Mouse (Mus musculus): Measurements from ENCODE around the gene Angptl6. TPM values are rescaled to one million over a fixed set of nuclear protein-coding genes. Genes with fewer than 3 reads are reported as not detected.

The Angptl6 gene
- polyA plus RNA-seq, 2 experiments = 6.8 to 8.1 TPM

GRCm38 (mm10) chr9:20861821-20862220, 17.7 kb downstream of the Angptl6 start:
- H3K9ac ChIP-seq (replicated peaks) = no peak overlapping the region
- H3K36me3 ChIP-seq (replicated peaks; ENCODE audit: control insufficient read depth, insufficient read depth, low read depth) = no peaks in the 10 kb centered on the region
- no peak overlapping the region for H3K27ac ChIP-seq
- H3K4me3 ChIP-seq (ENCODE audit: insufficient read depth in 1 of 2, low read depth in 2 of 2, low read length in 2 of 2) = no peak overlapping the region
- 8% methylated on average over 4 of the region's 4 CpGs for WGBS (ENCODE audit: insufficient replicate concordance)
- no peak for ATAC-seq (ENCODE audit: insufficient read depth)
- peaks cover 0 to 6% of the 10 kb centered on the region in 2 experiments; a peak in 2 of 4 replicates for H3K4me1 ChIP-seq (replicated peaks; ENCODE audit: control insufficient read depth in 2 of 2, insufficient read depth in 2 of 2, low read length in 1 of 2)
- no peak overlapping the region for H3K4me2 ChIP-seq (ENCODE audit: low read depth)
- H3K27me3 ChIP-seq (ENCODE audit: control insufficient read depth, insufficient read depth, low read length) = no peaks in the 10 kb centered on the region; the same call in 1 of the 2 replicates
- no peaks in the 10 kb centered on the region for H3K9me3 ChIP-seq (ENCODE audit: control insufficient read depth, low read length)
- no peak for DNase-seq (ENCODE audit: low read depth in 3 of 3, low spot score in 3 of 3)
- TF ChIP-seq EP300 (IDR thresholded peaks at IDR 0.05; ENCODE audit: low read depth) = no peak
- peak; percentile 81 for TF ChIP-seq CTCF (IDR thresholded peaks at IDR 0.05; ENCODE audit: low read depth)

DNA sequence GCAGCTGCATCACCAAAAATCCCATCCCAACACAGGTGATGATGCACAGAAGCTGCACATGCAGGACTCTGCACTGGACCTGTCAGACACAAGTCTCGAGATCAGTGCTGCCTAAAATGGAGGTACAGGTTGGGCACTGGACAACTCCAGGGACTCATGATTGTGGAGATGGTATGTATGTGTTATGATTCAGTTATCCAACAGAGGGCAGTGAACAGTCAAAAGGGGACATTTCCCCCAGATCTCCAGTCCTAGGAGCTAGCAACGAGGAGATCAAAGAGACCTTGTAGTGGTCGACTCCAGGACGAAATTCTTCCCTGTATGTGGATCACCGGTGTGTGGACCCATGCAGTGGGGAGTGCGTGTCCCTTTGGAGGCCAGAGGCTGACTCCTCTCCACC, 19.6 kb downstream of the Angptl6 start:
- Histone ChIP-seq H3K4me2 (ENCODE audit: low read depth) (no peak overlapping the region), H3K4me3 (ENCODE audit: insufficient read depth in 1 of 2, low read depth in 2 of 2, low read length in 2 of 2) (no peak overlapping the region), H3K27me3 (ENCODE audit: control insufficient read depth, insufficient read depth, low read length) (no peaks in the 10 kb centered on the region), H3K9ac (replicated peaks) (no peak overlapping the region), H3K4me1 (replicated peaks; ENCODE audit: control insufficient read depth in 2 of 2, insufficient read depth in 2 of 2, low read length in 1 of 2) (peaks cover 0 to 6% of the 10 kb centered on the region in 2 experiments; a peak in 2 of 4 replicates), H3K27ac (no peak overlapping the region), H3K9me3 (ENCODE audit: control insufficient read depth, low read length) (no peaks in the 10 kb centered on the region), H3K36me3 (replicated peaks; ENCODE audit: control insufficient read depth, insufficient read depth, low read depth) (no peaks in the 10 kb centered on the region)
- 28% methylated on average over 6 of the region's 6 CpGs for WGBS (ENCODE audit: insufficient replicate concordance)
- TF ChIP-seq EP300 (IDR thresholded peaks at IDR 0.05; ENCODE audit: low read depth) (no peak), CTCF (IDR thresholded peaks at IDR 0.05; ENCODE audit: low read depth) (peak; percentile 17; the same call in 1 of the 2 replicates)
- ATAC-seq (ENCODE audit: insufficient read depth) = no peak
- DNase-seq (ENCODE audit: low read depth in 3 of 3, low spot score in 3 of 3) = no peak

- Histone ChIP-seq H3K36me3 (replicated peaks; ENCODE audit: control insufficient read depth, insufficient read depth, low read depth) (no peaks in the 10 kb centered on the region), H3K4me1 (replicated peaks; ENCODE audit: control insufficient read depth in 2 of 2, insufficient read depth in 2 of 2, low read length in 1 of 2) (peaks cover 0 to 5% of the 10 kb centered on the region in 2 experiments; a peak in 2 of 4 replicates), H3K4me3 (ENCODE audit: insufficient read depth in 1 of 2, low read depth in 2 of 2, low read length in 2 of 2) (no peak overlapping the region), H3K9me3 (ENCODE audit: control insufficient read depth, low read length) (no peaks in the 10 kb centered on the region), H3K4me2 (ENCODE audit: low read depth) (no peak overlapping the region), H3K27ac (no peak overlapping the region), H3K9ac (replicated peaks) (no peak overlapping the region), H3K27me3 (ENCODE audit: control insufficient read depth, insufficient read depth, low read length) (no peaks in the 10 kb centered on the region)
- ATAC-seq (ENCODE audit: insufficient read depth) (no peak), DNase-seq (ENCODE audit: low read depth in 3 of 3, low spot score in 3 of 3) (peak; percentile 56 to 58 (median 57))
- WGBS (ENCODE audit: insufficient replicate concordance) = 5% methylated on average over 6 of the region's 6 CpGs
- no peak for TF ChIP-seq EP300 (IDR thresholded peaks at IDR 0.05; ENCODE audit: low read depth)
Observed at GRCm38 (mm10) chr9:20857131-20857530, 22.4 kb downstream of the Angptl6 start.

GRCm38 (mm10) chr9:20850179-20850578, 29.3 kb downstream of the Angptl6 start:
- no peak overlapping the region for H3K4me3 ChIP-seq (ENCODE audit: insufficient read depth in 1 of 2, low read depth in 2 of 2, low read length in 2 of 2)
- no peak overlapping the region for H3K9ac ChIP-seq (replicated peaks)
- ATAC-seq (ENCODE audit: insufficient read depth) (no peak), DNase-seq (ENCODE audit: low read depth in 3 of 3, low spot score in 3 of 3) (no peak)
- no peaks in the 10 kb centered on the region for H3K27me3 ChIP-seq (ENCODE audit: control insufficient read depth, insufficient read depth, low read length)
- TF ChIP-seq EP300 (IDR thresholded peaks at IDR 0.05; ENCODE audit: low read depth) (no peak), CTCF (IDR thresholded peaks at IDR 0.05; ENCODE audit: low read depth) (0 out of 2 replicates have a peak, but pooled peaks have one; percentile 23)
- no peaks in the 10 kb centered on the region for H3K36me3 ChIP-seq (replicated peaks; ENCODE audit: control insufficient read depth, insufficient read depth, low read depth)
- H3K4me1 ChIP-seq (replicated peaks; ENCODE audit: control insufficient read depth in 2 of 2, insufficient read depth in 2 of 2, low read length in 1 of 2) = no peaks in the 10 kb centered on the region
- H3K27ac ChIP-seq = no peak overlapping the region
- H3K9me3 ChIP-seq (ENCODE audit: control insufficient read depth, low read length) = no peaks in the 10 kb centered on the region
- no peak overlapping the region for H3K4me2 ChIP-seq (ENCODE audit: low read depth)
- 73% methylated on average over 2 of the region's 2 CpGs for WGBS (ENCODE audit: insufficient replicate concordance)

GRCm38 (mm10) chr9:20842670-20843069, 36.9 kb downstream of the Angptl6 start:
- H3K27me3 ChIP-seq (ENCODE audit: control insufficient read depth, insufficient read depth, low read length) = no peaks in the 10 kb centered on the region
- no peak overlapping the region for H3K27ac ChIP-seq
- DNase-seq (ENCODE audit: low read depth in 3 of 3, low spot score in 3 of 3) (no peak), ATAC-seq (ENCODE audit: insufficient read depth) (no peak)
- no peak overlapping the region for H3K4me3 ChIP-seq (ENCODE audit: insufficient read depth in 1 of 2, low read depth in 2 of 2, low read length in 2 of 2)
- no peak overlapping the region for H3K9ac ChIP-seq (replicated peaks)
- no peak overlapping the region for H3K4me2 ChIP-seq (ENCODE audit: low read depth)
- H3K4me1 ChIP-seq (replicated peaks; ENCODE audit: control insufficient read depth in 2 of 2, insufficient read depth in 2 of 2, low read length in 1 of 2) = no peaks in the 10 kb centered on the region
- H3K9me3 ChIP-seq (ENCODE audit: control insufficient read depth, low read length) = no peaks in the 10 kb centered on the region
- TF ChIP-seq EP300 (IDR thresholded peaks at IDR 0.05; ENCODE audit: low read depth) (no peak), CTCF (IDR thresholded peaks at IDR 0.05; ENCODE audit: low read depth) (peak; percentile 53)
- H3K36me3 ChIP-seq (replicated peaks; ENCODE audit: control insufficient read depth, insufficient read depth, low read depth) = no peaks in the 10 kb centered on the region
- WGBS (ENCODE audit: insufficient replicate concordance) = 28% methylated on average over 2 of the region's 2 CpGs
